Mouse (Mus musculus): Measurements from ENCODE around the gene Znrf3. TPM values are rescaled to one million over a fixed set of nuclear protein-coding genes. Genes with fewer than 3 reads are reported as not detected.

Gene Znrf3
- total RNA-seq, 2 experiments from 2014 or later: 19.6 to 20.0 TPM

GRCm38 (mm10) chr11:5336269-5336668 lies 108.4 kb downstream of the Znrf3 start:
- intact Hi-C loops (cut with DNase I): no loop called here
- peak in 1 of 2 experiments; percentile 51 for DNase-seq (ENCODE audit: low spot score in 2 of 2)

- no peak for DNase-seq (ENCODE audit: low spot score in 2 of 2)
- intact Hi-C loops (cut with DNase I): no loop called here
Observed at GRCm38 (mm10) chr11:5330851-5331250, 113.8 kb downstream of the Znrf3 start.

GRCm38 (mm10) chr11:5327693-5328092 lies 117.0 kb downstream of the Znrf3 start:
- intact Hi-C loops (cut with DNase I): no loop called here
- DNase-seq (ENCODE audit: low spot score in 2 of 2): no peak

GRCm38 (mm10) chr11:5326252-5326651 lies 118.4 kb downstream of the Znrf3 start:
- DNase-seq (ENCODE audit: low spot score in 2 of 2): no peak
- intact Hi-C loops (cut with DNase I): no loop called here

GRCm38 (mm10) chr11:5325217-5325616 lies 119.4 kb downstream of the Znrf3 start:
- no peak for DNase-seq (ENCODE audit: low spot score in 2 of 2)
- intact Hi-C loops (cut with DNase I): no loop called here

GRCm38 (mm10) chr11:5324296-5324695 lies 120.4 kb downstream of the Znrf3 start:
- DNase-seq (ENCODE audit: low spot score in 2 of 2): no peak
- intact Hi-C loops (cut with DNase I): loop anchor here (5.0 kb wide), 1 partner anchor 118 kb away; the partner anchor contains the start of gene Znrf3

GRCm38 (mm10) chr11:5321687-5322086 lies 123.0 kb downstream of the Znrf3 start:
- DNase-seq (ENCODE audit: low spot score in 2 of 2): no peak
- intact Hi-C loops (cut with DNase I): loop anchor here (5.0 kb wide), 1 partner anchor 121 kb away; the partner anchor contains the start of gene Znrf3

GRCm38 (mm10) chr11:5318976-5319375 lies 125.7 kb downstream of the Znrf3 start:
- intact Hi-C loops (cut with DNase I): loop anchor here (1.0 kb wide), 1 partner anchor 22 kb away; no protein-coding TSS in a partner anchor
- DNase-seq (ENCODE audit: low spot score in 2 of 2): no peak

GRCm38 (mm10) chr11:5318035-5318775 lies 126.4 kb downstream of the Znrf3 start:
- peak; percentile 65 for DNase-seq (ENCODE audit: low spot score in 2 of 2)
- intact Hi-C loops (cut with DNase I): loop anchor here (1.0 kb wide), 1 partner anchor 21 kb away; no protein-coding TSS in a partner anchor

GRCm38 (mm10) chr11:5314796-5315195 lies 129.9 kb downstream of the Znrf3 start:
- intact Hi-C loops (cut with DNase I): no loop called here
- DNase-seq (ENCODE audit: low spot score in 2 of 2): peak; percentile 46 to 52

- intact Hi-C loops (cut with DNase I): no loop called here
- DNase-seq (ENCODE audit: low spot score in 2 of 2): no peak
Observed at GRCm38 (mm10) chr11:5314330-5314741, 130.3 kb downstream of the Znrf3 start.

- intact Hi-C loops (cut with DNase I): no loop called here
- DNase-seq (ENCODE audit: low spot score in 2 of 2): no peak
Observed at GRCm38 (mm10) chr11:5307024-5307905, 137.4 kb downstream of the Znrf3 start.

GRCm38 (mm10) chr11:5306017-5306416 lies 138.6 kb downstream of the Znrf3 start:
- intact Hi-C loops (cut with DNase I): no loop called here
- no peak for DNase-seq (ENCODE audit: low spot score in 2 of 2)

- no peak for DNase-seq (ENCODE audit: low spot score in 2 of 2)
- intact Hi-C loops (cut with DNase I): no loop called here
Observed at GRCm38 (mm10) chr11:5304526-5304925, 140.1 kb downstream of the Znrf3 start.

GRCm38 (mm10) chr11:5298007-5298372 lies 146.7 kb downstream of the Znrf3 start:
- intact Hi-C loops (cut with DNase I): no loop called here
- DNase-seq (ENCODE audit: low spot score in 2 of 2): no peak

- intact Hi-C loops (cut with DNase I): loop anchor here (1.0 kb wide), 1 partner anchor 21 kb away; no protein-coding TSS in a partner anchor
- no peak for DNase-seq (ENCODE audit: low spot score in 2 of 2)
Observed at GRCm38 (mm10) chr11:5297148-5298006, 147.3 kb downstream of the Znrf3 start.

GRCm38 (mm10) chr11:5296576-5297115 lies 148.0 kb downstream of the Znrf3 start:
- DNase-seq (ENCODE audit: low spot score in 2 of 2): no peak
- intact Hi-C loops (cut with DNase I): loop anchor here (1.0 kb wide), 1 partner anchor 22 kb away; no protein-coding TSS in a partner anchor

GRCm38 (mm10) chr11:5294805-5295204 lies 149.8 kb downstream of the Znrf3 start:
- peak in 1 of 2 experiments; percentile 52 for DNase-seq (ENCODE audit: low spot score in 2 of 2)
- intact Hi-C loops (cut with DNase I): loop anchor here (5.0 kb wide), 1 partner anchor 157 kb away; no protein-coding TSS in a partner anchor

- peak; percentile 67 to 69 for DNase-seq (ENCODE audit: low spot score in 2 of 2)
- intact Hi-C loops (cut with DNase I): loop anchor here (1.0 to 5.0 kb wide), 2 partner anchors 162 to 184 kb away; no protein-coding TSS in a partner anchor
Observed at GRCm38 (mm10) chr11:5290691-5291090, 154.0 kb downstream of the Znrf3 start.
